Mouse (Mus musculus) retina, postnatal 1 day (tissue): ENCODE measurements around the gene March6.

Experiments used
- DNase-seq: peaks from one replicate; pipeline ENCODE4 v3.0.0-alpha.2; 2012

The March6 gene

GRCm38 (mm10) chr15:31511406-31511771 is 19.5 kb downstream of the March6 start:
- no peak for DNase-seq

- DNase-seq: no peak
Observed at GRCm38 (mm10) chr15:31510477-31511405, 20.1 kb downstream of the March6 start.

- no peak for DNase-seq
Observed at GRCm38 (mm10) chr15:31505082-31505481, 25.8 kb downstream of the March6 start.

- no peak for DNase-seq
Observed at GRCm38 (mm10) chr15:31503447-31503846, 27.4 kb downstream of the March6 start.

GRCm38 (mm10) chr15:31502996-31503395 is 27.9 kb downstream of the March6 start:
- DNase-seq: no peak

- no peak for DNase-seq
Observed at GRCm38 (mm10) chr15:31502313-31502712, 28.5 kb downstream of the March6 start.

- no peak for DNase-seq
Observed at GRCm38 (mm10) chr15:31494803-31495202, 36.0 kb downstream of the March6 start.

GRCm38 (mm10) chr15:31494310-31494709 is 36.5 kb downstream of the March6 start:
- no peak for DNase-seq

- DNase-seq: no peak
Observed at GRCm38 (mm10) chr15:31487407-31487806, 43.4 kb downstream of the March6 start.

- no peak for DNase-seq
Observed at GRCm38 (mm10) chr15:31476678-31477077, 54.2 kb downstream of the March6 start.

GRCm38 (mm10) chr15:31472645-31473574 is 57.9 kb downstream of the March6 start:
- DNase-seq: no peak

GRCm38 (mm10) chr15:31471529-31471928 is 59.3 kb downstream of the March6 start:
- DNase-seq: no peak

GRCm38 (mm10) chr15:31469497-31469896 is 61.4 kb downstream of the March6 start:
- no peak for DNase-seq

- DNase-seq: no peak
Observed at GRCm38 (mm10) chr15:31468806-31469205, 62.0 kb downstream of the March6 start.

GRCm38 (mm10) chr15:31466749-31467148 is 64.1 kb downstream of the March6 start:
- DNase-seq: no peak

GRCm38 (mm10) chr15:31466295-31466694 is 64.6 kb downstream of the March6 start:
- DNase-seq: no peak

GRCm38 (mm10) chr15:31465806-31466205 is 65.0 kb downstream of the March6 start:
- no peak for DNase-seq

- no peak for DNase-seq
Observed at GRCm38 (mm10) chr15:31460571-31460970, 70.3 kb downstream of the March6 start.

- no peak for DNase-seq
Observed at GRCm38 (mm10) chr15:31458081-31458480, 72.8 kb downstream of the March6 start.

GRCm38 (mm10) chr15:31456381-31456780 is 74.5 kb downstream of the March6 start:
- DNase-seq: no peak

- no peak for DNase-seq
Observed at GRCm38 (mm10) chr15:31454861-31455295, 76.0 kb downstream of the March6 start.

GRCm38 (mm10) chr15:31454096-31454860 is 76.6 kb downstream of the March6 start:
- DNase-seq: no peak
